Mouse (Mus musculus): ENCODE results near the gene Nkain4.
A peak's percentile ranks its signal among the peaks of the same experiment; 100 is the strongest.

Gene Nkain4

GRCm38 (mm10) chr2:180954061-180955047, at the start of gene Nkain4:
Nkain4 (minus strand) TSS chr2:180954699.
- peak; percentile 59 for DNase-seq

- no peak for DNase-seq
Observed at GRCm38 (mm10) chr2:180996905-180997304, 42.4 kb upstream of the Nkain4 start.

- peak; percentile 29 for DNase-seq
Observed at GRCm38 (mm10) chr2:180996436-180996835, 41.9 kb upstream of the Nkain4 start.

- no peak for DNase-seq
Observed at GRCm38 (mm10) chr2:180995457-180995856, 41.0 kb upstream of the Nkain4 start.

GRCm38 (mm10) chr2:180994360-180994759, 39.9 kb upstream of the Nkain4 start:
- DNase-seq, result no peak

- DNase-seq, result no peak
Observed at GRCm38 (mm10) chr2:180990347-180990746, 35.8 kb upstream of the Nkain4 start.

GRCm38 (mm10) chr2:180988948-180989347, 34.4 kb upstream of the Nkain4 start:
- no peak for DNase-seq

GRCm38 (mm10) chr2:180988347-180988913, 33.9 kb upstream of the Nkain4 start:
- no peak for DNase-seq

GRCm38 (mm10) chr2:180987432-180988030, 33.0 kb upstream of the Nkain4 start:
- DNase-seq, result no peak

- no peak for DNase-seq
Observed at GRCm38 (mm10) chr2:180987001-180987400, 32.5 kb upstream of the Nkain4 start.

GRCm38 (mm10) chr2:180986449-180986848, 31.9 kb upstream of the Nkain4 start, which contains the start of gene Col20a1:
Col20a1 (plus strand) TSS chr2:180986535.
- DNase-seq, result no peak

GRCm38 (mm10) chr2:180985635-180986034, 31.1 kb upstream of the Nkain4 start:
- DNase-seq, result no peak

- no peak for DNase-seq
Observed at GRCm38 (mm10) chr2:180981133-180981532, 26.6 kb upstream of the Nkain4 start.

- peak; percentile 94 for DNase-seq
Observed at GRCm38 (mm10) chr2:180967010-180967763, 12.7 kb upstream of the Nkain4 start, which contains the start of gene Arfgap1. Arfgap1 (plus strand) TSS chr2:180967225.

GRCm38 (mm10) chr2:180966092-180966882, 11.8 kb upstream of the Nkain4 start:
- DNase-seq, result no peak

GRCm38 (mm10) chr2:180963956-180964355, 9.5 kb upstream of the Nkain4 start:
- peak; percentile 80 for DNase-seq

GRCm38 (mm10) chr2:180962616-180963308, 8.3 kb upstream of the Nkain4 start:
- no peak for DNase-seq

GRCm38 (mm10) chr2:180960187-180960586, 5.7 kb upstream of the Nkain4 start:
- DNase-seq, result no peak

GRCm38 (mm10) chr2:180959605-180960004, 5.1 kb upstream of the Nkain4 start:
- no peak for DNase-seq

GRCm38 (mm10) chr2:180953638-180954037, 861 bp downstream of the Nkain4 start:
- DNase-seq, result no peak

- DNase-seq, result no peak
Observed at GRCm38 (mm10) chr2:180952731-180953171, 1.7 kb downstream of the Nkain4 start.

Data from lung, postnatal 14 days (tissue).